Mouse (Mus musculus) left cerebral cortex, adult 11 months (tissue): ENCODE results near the gene Ak9.

ENCODE experiments used
- DNase-seq: peaks from one replicate; pipeline ENCODE4 v3.0.0; 2022; ENCODE audit warnings: low spot score

Gene Ak9

GRCm38 (mm10) chr10:41450780-41451522, 147.2 kb downstream of the Ak9 start:
- no peak for DNase-seq

- no peak for DNase-seq
These were observed 147.9 kb downstream of the Ak9 start for GRCm38 (mm10) chr10:41451656-41452055.

GRCm38 (mm10) chr10:41452791-41453190, 149.0 kb downstream of the Ak9 start:
- no peak for DNase-seq

DNA sequence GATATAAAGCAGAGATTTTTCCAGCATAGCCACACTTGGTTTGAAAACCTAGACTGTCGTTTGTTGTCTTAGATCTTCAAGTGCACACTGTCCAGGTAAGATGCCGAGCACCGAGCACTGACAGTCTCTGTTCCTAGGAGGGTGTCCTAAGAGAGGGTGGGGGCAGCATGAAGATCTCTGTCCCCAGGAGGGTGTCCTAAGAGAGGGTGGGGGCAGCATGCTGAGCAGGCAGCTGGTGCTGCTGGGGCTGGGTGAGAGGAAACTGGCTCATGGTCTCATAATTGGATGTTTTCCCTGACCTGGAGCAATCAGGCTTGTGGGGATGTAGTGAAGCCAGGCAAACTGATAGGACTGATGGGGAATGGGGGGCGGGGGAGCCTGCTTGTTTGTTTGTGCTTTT, 156.2 kb downstream of the Ak9 start:
- DNase-seq = no peak

DNA sequence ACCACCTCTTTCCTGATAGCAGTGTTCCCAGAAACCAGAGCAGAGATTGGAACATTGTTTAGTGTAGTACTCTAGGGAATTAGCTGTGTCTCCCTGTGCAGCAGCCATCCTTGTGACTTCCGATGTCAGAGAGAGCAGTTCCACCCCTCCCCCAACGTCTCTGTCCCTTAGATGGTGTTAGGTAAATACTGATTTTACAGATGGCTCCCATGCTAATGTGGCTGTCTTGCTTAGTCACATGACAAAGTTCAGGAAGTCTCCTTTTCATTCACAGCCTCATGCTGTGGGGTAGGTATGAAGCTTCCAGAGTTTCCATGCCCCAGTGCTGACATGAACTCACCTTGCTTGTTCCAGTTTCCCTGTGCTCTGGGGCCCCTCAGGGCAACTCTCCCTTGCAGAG, 156.7 kb downstream of the Ak9 start:
- DNase-seq = no peak

GRCm38 (mm10) chr10:41461057-41461722, 157.4 kb downstream of the Ak9 start:
- DNase-seq = no peak

DNA sequence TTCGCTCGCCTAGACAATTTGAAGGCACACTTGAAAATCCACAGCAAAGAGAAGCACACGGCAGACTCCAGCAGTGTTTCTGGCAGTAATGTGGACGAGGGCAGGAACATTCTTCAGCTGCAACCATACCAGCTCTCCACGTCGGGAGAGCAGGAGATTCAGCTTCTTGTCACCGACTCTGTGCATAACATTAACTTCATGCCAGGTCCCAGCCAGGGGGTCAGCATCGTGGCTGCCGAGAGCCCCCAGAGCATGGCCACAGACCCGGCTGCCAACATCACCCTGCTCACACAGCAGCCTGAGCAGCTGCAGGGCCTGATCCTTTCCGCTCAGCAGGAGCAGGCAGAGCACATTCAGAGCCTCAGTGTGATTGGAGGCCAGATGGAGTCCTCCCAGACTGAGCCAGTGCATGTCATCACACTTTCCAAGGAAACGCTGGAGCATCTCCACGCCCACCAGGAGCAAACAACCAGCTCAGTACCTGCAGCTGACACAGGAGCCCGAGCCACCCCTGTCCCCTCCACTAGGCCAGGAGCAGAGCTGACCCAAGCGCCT, 160.7 kb downstream of the Ak9 start:
- DNase-seq = no peak

GRCm38 (mm10) chr10:41467325-41467724, 163.5 kb downstream of the Ak9 start:
- DNase-seq = no peak

GRCm38 (mm10) chr10:41470693-41471092, 166.9 kb downstream of the Ak9 start:
- no peak for DNase-seq

DNA sequence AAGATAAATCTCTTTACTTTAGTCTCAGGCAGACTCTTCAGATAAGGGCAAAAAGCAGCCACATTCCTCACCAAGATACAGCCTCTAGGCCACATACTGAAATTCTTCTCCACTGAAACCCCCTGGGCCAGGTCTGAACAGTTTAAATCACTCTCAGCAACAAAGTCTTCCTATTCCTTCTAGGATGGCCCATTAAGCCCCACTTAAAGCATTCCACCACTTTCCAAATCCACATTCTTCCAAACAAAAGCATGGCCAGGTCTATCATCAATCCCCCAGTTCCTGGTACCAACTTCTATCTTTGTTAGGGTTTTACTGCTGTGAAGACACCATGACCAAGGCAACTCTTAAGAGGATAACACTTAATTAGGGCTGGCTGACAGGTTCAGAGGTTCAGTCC, 168.8 kb downstream of the Ak9 start:
- no peak for DNase-seq

- no peak for DNase-seq
These were observed 169.2 kb downstream of the Ak9 start for GRCm38 (mm10) chr10:41472962-41473481.

GRCm38 (mm10) chr10:41473782-41474468, 170.1 kb downstream of the Ak9 start:
- DNase-seq = no peak

GRCm38 (mm10) chr10:41474981-41475391, 171.2 kb downstream of the Ak9 start:
- no peak for DNase-seq

DNA sequence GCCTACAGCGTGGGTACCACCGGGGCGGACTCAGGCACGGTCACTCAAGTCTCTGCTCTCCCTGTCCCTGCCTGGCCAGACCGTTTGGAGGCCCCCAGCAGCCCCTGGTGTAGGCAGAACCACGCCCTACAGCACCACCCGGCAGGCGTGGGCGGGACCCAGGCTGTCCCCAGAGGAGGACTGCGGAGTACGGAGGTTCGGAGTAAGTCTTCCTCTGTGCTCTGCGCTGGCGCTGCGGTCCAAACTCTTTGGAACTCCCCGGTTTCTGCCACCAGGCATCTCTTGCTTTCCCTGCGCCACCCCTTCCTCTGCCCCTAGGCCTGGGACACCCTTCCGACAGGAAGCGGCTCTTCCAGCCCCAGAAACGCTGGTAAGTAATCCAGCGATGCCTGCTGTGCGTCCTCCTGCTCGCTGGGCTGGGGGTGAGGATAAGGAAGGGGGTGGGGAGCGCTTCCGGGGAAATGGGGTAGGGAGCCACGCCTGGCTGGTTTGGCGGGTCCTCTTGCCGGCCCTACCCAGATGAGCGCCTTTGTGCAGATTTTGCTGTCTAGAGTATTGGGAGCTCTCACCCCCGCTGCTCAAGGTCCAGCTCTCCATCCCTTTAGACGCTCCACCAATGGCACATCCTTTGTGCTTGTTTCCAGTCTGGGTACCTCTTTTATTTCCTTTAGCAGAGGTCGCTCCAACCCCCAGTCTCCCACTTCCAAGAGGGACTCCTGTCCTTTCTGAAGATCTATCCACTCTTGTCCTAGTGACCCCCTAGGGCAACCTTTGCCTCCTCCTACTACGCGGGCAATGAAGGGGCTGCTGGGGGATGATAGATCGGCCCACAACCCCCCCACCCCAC, 172.6 kb downstream of the Ak9 start, which contains the start of gene Mical1:
Gene Mical1 (plus strand): TSS at position 144 of the 847 bp plus-strand sequence.
- DNase-seq = peak; percentile 34

DNA sequence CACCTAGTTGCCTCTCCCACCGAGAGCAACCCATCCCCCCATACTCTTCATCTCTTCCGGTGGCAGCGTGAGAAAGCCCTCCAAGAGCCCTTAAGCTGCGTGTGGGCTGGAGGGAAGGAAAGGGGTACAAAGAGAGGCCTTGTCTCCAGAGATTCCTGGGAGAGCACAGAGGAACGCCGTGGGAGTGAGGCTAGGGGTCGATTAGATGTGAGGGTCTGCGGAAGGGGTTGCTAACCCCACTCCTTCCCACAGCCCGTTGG, 173.2 kb downstream of the Ak9 start:
- DNase-seq = no peak

GRCm38 (mm10) chr10:41477278-41478181, 173.8 kb downstream of the Ak9 start:
- DNase-seq = peak; percentile 48

GRCm38 (mm10) chr10:41479961-41480360, 176.2 kb downstream of the Ak9 start:
- no peak for DNase-seq

- no peak for DNase-seq
These were observed 177.4 kb downstream of the Ak9 start for GRCm38 (mm10) chr10:41480938-41481880.

DNA sequence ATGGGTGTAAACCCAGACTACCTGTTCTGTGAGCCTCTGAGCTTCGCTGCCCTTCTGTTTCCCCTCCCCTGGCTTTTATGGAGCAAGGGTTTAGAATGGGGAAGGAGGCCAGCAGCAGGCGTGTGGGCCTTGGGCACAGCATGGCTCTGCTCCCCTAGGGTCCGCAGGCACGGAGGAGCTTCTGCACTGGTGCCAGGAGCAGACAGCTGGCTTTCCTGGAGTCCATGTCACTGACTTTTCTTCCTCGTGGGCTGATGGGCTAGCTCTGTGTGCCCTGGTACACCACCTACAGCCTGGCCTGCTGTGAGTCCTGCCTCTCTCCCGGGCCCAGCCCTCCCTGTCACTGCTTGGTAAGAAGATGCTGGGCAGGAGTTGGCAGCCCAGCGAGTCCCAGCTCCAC, 178.7 kb downstream of the Ak9 start:
- no peak for DNase-seq
